Mouse (Mus musculus): ENCODE data around the gene Pxk.

GRCm38 (mm10) chr14:8134234-8134633 is 36.2 kb downstream of the Pxk start:
- TF ChIP-seq EP300 (IDR thresholded peaks at IDR 0.05; ENCODE audit: insufficient read depth, low read depth, low read length) (no peak), POLR2A (IDR thresholded peaks at IDR 0.05; ENCODE audit: insufficient read depth, low read depth, low read length) (no peak)

Measured in heart, adult 2 months (tissue).